Mouse (Mus musculus) stomach, embryonic 16.5 days (tissue): ENCODE measurements around the gene Fbxo28. TPM values are rescaled to one million over a fixed set of nuclear protein-coding genes. Genes with fewer than 3 reads are reported as not detected.

Source experiments
- ATAC-seq: fragments of 200-750 bp; cut with Nextera tagmentation; 2 replicates; pipeline ENCODE4 v1.8.0; 2017; ENCODE audit warnings: moderate number of reproducible peaks, moderate TSS enrichment; ENCODE audit not compliant: insufficient read depth, low FRiP score
- H3K27ac ChIP-seq: fragments of 300-500 bp; sonication (generic); 2 replicates; pipeline ENCODE4 v1.5.1; 2014; ENCODE audit warnings: low read length
- H3K27me3 ChIP-seq: fragments of 300-500 bp; sonication (generic); 2 replicates; pipeline ENCODE4 v1.6.1; 2014; ENCODE audit warnings: low read length, control low read depth, mixed read lengths; ENCODE audit not compliant: control insufficient read depth, insufficient read depth
- H3K36me3 ChIP-seq: fragments of 300-500 bp; sonication (generic); 2 replicates; pipeline ENCODE4 v1.6.1; 2014; ENCODE audit warnings: low read length; ENCODE audit not compliant: control insufficient read depth, insufficient read depth
- H3K4me1 ChIP-seq: fragments of 300-500 bp; sonication (generic); 2 replicates; pipeline ENCODE4 v1.6.1; 2014; ENCODE audit warnings: low read length, control low read depth, mixed read lengths; ENCODE audit not compliant: control insufficient read depth, insufficient read depth
- H3K4me2 ChIP-seq: fragments of 300-500 bp; sonication (generic); 2 replicates; pipeline ENCODE4 v1.6.1; 2014; ENCODE audit warnings: low read depth, low read length, mixed read lengths
- H3K4me3 ChIP-seq: fragments of 300-500 bp; sonication (generic); replicated peaks from 2 replicates; pipeline ENCODE4 v1.5.1; 2014; ENCODE audit warnings: mild to moderate bottlenecking, low read length
- H3K9ac ChIP-seq: fragments of 300-500 bp; sonication (generic); 2 replicates; pipeline ENCODE4 v1.6.1; 2014; ENCODE audit warnings: low read length
- H3K9me3 ChIP-seq: fragments of 300-500 bp; sonication (generic); replicated peaks from 2 replicates; pipeline ENCODE4 v1.6.1; 2016; ENCODE audit warnings: low read length, control low read depth; ENCODE audit not compliant: control insufficient read depth
- WGBS: fragments of 180-500 bp; shearing (Covaris S2); extraction: QIAGEN DNeasy Blood & Tissue Kit; methylation state at CpG from one replicate; pipeline ENCODE4 v1.1.7; 2014; 5-methylcytosine and 5-hydroxymethylcytosine counted together
- polyA plus RNA-seq: library from polyadenylated mRNA; unstranded; fragments of >200 nt; fragmentation: Nextera tagmentation; extraction: Ambion mirVana; gene quantifications from 2 replicates; pipeline ENCODE4 v1.2.1, GENCODE M21; 2015

Gene Fbxo28
- polyA plus RNA-seq, 1 experiment from 2014 or later: 13.4 TPM

DNA sequence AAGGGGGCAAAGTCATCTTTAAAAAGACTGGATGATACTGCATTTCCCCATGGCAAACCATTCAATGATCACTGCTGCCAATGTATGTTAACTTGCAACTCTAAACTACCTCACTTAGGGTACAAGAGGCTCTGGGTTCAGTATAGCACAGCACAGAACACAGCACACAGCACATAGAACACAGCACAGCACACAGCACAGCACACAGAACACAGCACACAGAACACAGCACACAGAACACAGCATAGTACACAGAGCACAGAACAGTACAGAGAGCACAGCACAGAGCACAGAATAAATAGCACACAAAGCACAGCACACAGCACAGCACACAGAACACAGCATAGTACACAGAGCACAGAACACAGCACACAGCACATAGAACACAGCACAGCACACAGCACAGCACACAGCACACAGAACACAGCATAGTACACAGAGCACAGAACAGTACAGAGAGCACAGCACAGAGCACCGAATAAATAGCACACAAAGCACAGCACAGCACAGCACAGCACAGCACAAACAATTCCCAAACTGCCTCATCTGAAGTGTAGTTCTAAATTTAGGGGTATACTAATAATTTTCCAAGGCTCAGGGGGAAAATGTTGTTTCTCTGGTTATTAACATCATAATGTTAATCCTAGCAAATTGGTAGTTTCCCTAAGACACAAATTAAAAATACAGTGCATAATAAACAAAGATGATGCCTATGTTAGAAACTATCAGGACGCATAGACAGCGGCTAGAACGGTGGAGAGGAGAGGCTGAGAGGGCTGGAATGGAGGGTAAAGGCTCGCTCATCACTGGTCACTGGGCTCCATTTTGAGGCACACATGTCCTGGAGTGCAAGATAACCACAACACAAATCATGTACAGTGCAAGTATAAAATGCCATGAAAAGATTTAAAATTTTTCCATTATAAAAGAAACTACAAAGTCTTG lies 9.1 kb downstream of the Fbxo28 start:
- Histone ChIP-seq H3K4me2 (no peak overlapping the region), H3K9ac (no peak overlapping the region), H3K36me3 (no peaks in the 10 kb centered on the region), H3K27me3 (no peaks in the 10 kb centered on the region), H3K4me1 (0 out of 2 replicates have a peak, but pooled peaks cover 3% of the 10 kb centered on the region), H3K27ac (no peak overlapping the region), H3K4me3 (no peak overlapping the region), H3K9me3 (no peaks in the 10 kb centered on the region)
- WGBS: 85% methylated on average over 5 of the region's 5 CpGs
- ATAC-seq: no peak

DNA sequence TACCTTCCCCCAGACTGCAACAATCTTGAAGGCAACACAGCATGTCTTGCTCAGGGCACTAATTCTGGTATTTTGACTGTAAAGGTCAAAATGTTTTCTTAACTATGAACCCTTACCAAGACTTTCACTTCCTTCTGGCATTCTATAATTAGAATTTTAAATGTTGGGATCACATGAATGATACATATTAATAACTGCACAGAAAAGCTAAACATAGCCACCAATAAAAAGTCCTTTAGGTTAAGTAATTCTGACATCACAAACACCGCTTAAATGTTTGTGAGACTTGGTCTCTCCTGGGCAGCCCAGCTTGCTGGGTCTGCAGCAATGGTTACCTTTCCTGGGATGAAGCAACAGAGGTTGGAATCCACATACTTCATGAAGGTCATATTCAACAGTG lies 15.5 kb downstream of the Fbxo28 start:
- Histone ChIP-seq H3K27me3 (no peaks in the 10 kb centered on the region), H3K4me3 (no peak overlapping the region), H3K9ac (no peak overlapping the region), H3K9me3 (no peaks in the 10 kb centered on the region), H3K36me3 (peaks cover 24% of the 10 kb centered on the region; the same call in 1 of the 2 replicates), H3K27ac (no peak overlapping the region), H3K4me1 (no peaks in the 10 kb centered on the region), H3K4me2 (no peak overlapping the region)
- ATAC-seq: no peak
- WGBS: 97% methylated on average over 1 of the region's 1 CpGs

DNA sequence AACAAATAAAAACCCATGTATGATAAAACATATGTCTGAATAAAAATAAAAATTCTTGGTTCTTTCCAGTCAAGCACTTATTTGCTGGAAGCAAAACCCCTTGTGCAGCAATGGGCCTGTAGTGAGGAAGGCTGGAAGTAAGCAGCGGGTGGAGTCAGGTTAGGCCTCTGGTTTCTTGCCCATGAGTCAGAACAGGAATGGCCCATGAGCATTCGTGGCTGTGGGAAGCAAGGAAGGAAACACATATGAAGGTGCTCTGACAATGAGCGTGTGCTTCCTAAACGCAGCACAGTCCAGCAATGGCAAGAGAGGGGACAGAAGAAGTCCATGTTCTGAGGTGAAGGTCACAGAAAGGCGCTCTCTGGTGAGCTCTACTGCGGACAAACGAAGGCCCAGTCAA lies 16.9 kb downstream of the Fbxo28 start:
- ATAC-seq: no peak
- WGBS: 90% methylated on average over 7 of the region's 7 CpGs
- H3K4me2 ChIP-seq: no peak overlapping the region
- H3K4me1 ChIP-seq: no peaks in the 10 kb centered on the region
- H3K9ac ChIP-seq: no peak overlapping the region
- no peak overlapping the region for H3K27ac ChIP-seq
- H3K9me3 ChIP-seq: no peaks in the 10 kb centered on the region
- no peaks in the 10 kb centered on the region for H3K27me3 ChIP-seq
- H3K36me3 ChIP-seq: peaks cover 24% of the 10 kb centered on the region; the same call in 1 of the 2 replicates
- H3K4me3 ChIP-seq: no peak overlapping the region

DNA sequence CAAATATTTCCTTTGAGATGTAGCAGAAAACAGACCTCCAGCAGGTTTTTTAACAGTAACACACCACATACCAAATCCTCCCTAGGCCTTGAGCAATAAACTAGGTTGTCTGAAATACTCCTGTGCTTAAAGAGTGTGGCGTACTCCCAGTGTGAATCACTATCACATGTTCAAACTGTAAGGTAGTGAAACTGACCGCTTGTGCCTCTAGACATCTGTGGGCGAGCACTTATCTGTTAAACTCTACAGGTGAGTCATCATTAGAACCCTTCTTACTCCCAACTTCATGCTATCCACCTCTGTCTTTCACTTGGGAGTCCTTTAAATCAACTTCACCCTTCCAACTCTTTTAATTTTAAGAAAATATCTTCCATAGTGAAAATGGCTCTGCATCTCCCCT lies 18.3 kb downstream of the Fbxo28 start:
- no peak overlapping the region for H3K4me3 ChIP-seq
- WGBS: 95% methylated on average over 3 of the region's 3 CpGs
- no peaks in the 10 kb centered on the region for H3K4me1 ChIP-seq
- H3K4me2 ChIP-seq: no peak overlapping the region
- no peaks in the 10 kb centered on the region for H3K9me3 ChIP-seq
- no peak for ATAC-seq
- no peak overlapping the region for H3K9ac ChIP-seq
- H3K27me3 ChIP-seq: no peaks in the 10 kb centered on the region
- peaks cover 24% of the 10 kb centered on the region; the same call in 1 of the 2 replicates for H3K36me3 ChIP-seq
- no peak overlapping the region for H3K27ac ChIP-seq

DNA sequence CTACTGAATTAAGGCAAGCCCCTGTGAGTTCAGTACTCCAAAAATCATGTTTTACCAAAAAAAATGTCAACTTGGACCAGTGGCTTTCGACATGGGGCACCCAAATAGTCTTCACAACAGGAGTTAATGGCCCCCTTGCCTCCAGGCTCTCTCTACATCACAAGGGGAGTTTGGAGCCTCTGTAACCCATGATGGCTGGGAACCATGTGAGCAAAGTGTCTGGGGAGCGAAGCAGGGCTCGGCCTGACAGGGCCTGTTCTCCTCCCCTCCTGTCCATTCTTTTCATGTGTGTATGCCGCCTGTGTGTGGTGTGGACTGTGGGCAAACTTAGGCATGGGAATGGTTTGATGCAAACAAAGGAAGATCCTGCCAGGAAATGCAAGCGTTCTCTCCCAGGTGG lies 27.2 kb downstream of the Fbxo28 start:
- H3K4me3 ChIP-seq: no peak overlapping the region
- H3K9ac ChIP-seq: no peak overlapping the region
- H3K4me2 ChIP-seq: no peak overlapping the region
- 0 out of 2 replicates have a peak, but pooled peaks cover 6% of the 10 kb centered on the region for H3K9me3 ChIP-seq
- 96% methylated on average over 5 of the region's 5 CpGs for WGBS
- peaks cover 27% of the 10 kb centered on the region for H3K36me3 ChIP-seq
- no peak for ATAC-seq
- no peaks in the 10 kb centered on the region for H3K4me1 ChIP-seq
- H3K27ac ChIP-seq: no peak overlapping the region
- H3K27me3 ChIP-seq: no peaks in the 10 kb centered on the region

DNA sequence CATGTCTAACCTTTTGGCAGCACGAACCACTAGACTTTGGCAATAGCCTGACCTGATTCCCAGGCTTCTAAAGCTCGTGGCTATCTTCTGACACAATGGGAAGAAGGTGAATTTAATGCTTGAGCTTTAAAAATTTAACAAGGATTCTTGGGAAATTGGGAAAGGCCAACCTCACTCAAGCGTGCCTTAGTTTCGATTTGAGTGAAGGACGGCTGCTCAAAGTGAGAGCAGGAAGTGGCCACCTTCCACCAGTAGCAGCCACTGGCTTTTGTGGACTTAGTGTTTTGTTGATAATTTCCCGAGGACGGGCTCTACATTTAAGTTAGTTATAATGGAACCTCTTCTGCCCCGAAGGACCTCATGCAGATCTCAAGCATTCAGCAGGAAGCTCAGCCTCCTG lies 28.2 kb downstream of the Fbxo28 start:
- no peak for ATAC-seq
- H3K9me3 ChIP-seq: 0 out of 2 replicates have a peak, but pooled peaks cover 6% of the 10 kb centered on the region
- no peaks in the 10 kb centered on the region for H3K4me1 ChIP-seq
- 93% methylated on average over 8 of the region's 8 CpGs for WGBS
- peaks cover 27% of the 10 kb centered on the region for H3K36me3 ChIP-seq
- no peak overlapping the region for H3K4me2 ChIP-seq
- H3K9ac ChIP-seq: no peak overlapping the region
- no peak overlapping the region for H3K27ac ChIP-seq
- no peaks in the 10 kb centered on the region for H3K27me3 ChIP-seq
- no peak overlapping the region for H3K4me3 ChIP-seq

DNA sequence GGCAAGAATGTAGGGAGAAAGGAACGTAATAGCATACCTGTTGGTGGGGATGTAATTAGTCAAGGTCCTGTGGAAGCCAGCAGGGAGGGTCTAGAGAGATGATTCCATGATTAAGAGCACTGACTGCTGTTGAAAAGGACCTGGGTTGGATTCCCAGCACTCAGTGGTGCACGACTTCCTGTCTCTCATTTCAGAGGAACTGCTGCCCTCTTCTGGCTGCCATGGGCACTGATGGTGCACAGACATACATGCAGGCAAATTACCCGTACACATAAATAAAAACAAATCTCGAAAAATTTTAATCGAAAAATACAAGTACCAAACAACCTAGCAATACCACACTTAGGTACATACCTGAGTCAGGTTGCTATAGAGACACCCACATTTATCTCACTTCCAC lies 30.1 kb downstream of the Fbxo28 start:
- H3K4me1 ChIP-seq: no peaks in the 10 kb centered on the region
- H3K36me3 ChIP-seq: peaks cover 16% of the 10 kb centered on the region
- H3K27me3 ChIP-seq: no peaks in the 10 kb centered on the region
- H3K4me3 ChIP-seq: no peak overlapping the region
- H3K9ac ChIP-seq: no peak overlapping the region
- no peak overlapping the region for H3K27ac ChIP-seq
- no peak for ATAC-seq
- WGBS: 94% methylated on average over 5 of the region's 5 CpGs
- 0 out of 2 replicates have a peak, but pooled peaks cover 6% of the 10 kb centered on the region for H3K9me3 ChIP-seq
- H3K4me2 ChIP-seq: no peak overlapping the region

DNA sequence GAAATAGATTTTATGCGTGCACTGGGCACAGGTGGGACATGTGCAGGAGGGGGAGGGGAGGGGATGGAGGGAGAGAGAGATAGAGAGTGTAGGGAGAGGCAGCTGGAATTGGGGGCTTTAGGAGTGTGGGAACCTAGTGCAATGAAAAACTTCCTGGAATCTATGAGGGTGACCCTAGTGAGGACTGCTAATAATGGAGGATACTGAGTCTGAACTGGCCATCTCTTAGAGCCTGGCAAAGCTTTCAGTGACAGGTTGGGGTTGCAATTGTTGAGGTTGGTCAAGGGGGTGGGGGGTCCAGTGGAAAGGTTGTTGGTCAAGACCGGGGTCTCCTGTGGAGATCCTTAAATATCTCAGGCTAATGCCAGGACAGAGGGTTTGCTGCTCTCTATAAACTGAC lies 31.1 kb downstream of the Fbxo28 start:
- Histone ChIP-seq H3K27ac (no peak overlapping the region), H3K4me3 (no peak overlapping the region), H3K4me1 (no peaks in the 10 kb centered on the region), H3K4me2 (no peak overlapping the region), H3K9ac (no peak overlapping the region), H3K27me3 (no peaks in the 10 kb centered on the region), H3K36me3 (peaks cover 16% of the 10 kb centered on the region), H3K9me3 (0 out of 2 replicates have a peak, but pooled peaks cover 6% of the 10 kb centered on the region)
- 92% methylated on average over 2 of the region's 2 CpGs for WGBS
- ATAC-seq: no peak

DNA sequence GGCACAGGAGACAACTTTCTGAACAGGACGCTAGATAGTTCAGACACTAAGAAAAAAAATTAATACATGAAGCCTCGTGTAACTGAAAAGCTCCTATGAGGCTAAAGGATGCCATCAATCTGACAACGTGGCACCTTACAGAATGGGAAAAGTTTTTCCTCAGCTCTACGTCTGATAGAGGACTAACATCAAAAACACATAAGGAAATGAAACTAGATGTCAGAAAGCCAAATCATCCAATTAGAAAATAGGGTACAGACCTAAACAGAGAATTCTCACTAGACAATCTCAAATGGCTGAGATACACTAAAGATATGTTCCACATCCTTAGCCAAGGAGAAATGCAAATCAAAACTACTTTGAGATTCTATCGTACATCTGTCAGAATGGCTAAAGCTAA lies 32.0 kb downstream of the Fbxo28 start:
- no peak overlapping the region for H3K27ac ChIP-seq
- H3K27me3 ChIP-seq: no peaks in the 10 kb centered on the region
- peaks cover 8% of the 10 kb centered on the region; the same call in 1 of the 2 replicates for H3K36me3 ChIP-seq
- no peaks in the 10 kb centered on the region for H3K4me1 ChIP-seq
- H3K4me3 ChIP-seq: no peak overlapping the region
- WGBS: 60% methylated on average over 5 of the region's 5 CpGs
- no peak overlapping the region for H3K4me2 ChIP-seq
- H3K9ac ChIP-seq: no peak overlapping the region
- H3K9me3 ChIP-seq: 0 out of 2 replicates have a peak, but pooled peaks cover 6% of the 10 kb centered on the region
- ATAC-seq: no peak
